Mouse (Mus musculus) brain, embryonic 14.5 days (tissue): ENCODE measurements around the gene Slit3. TPM values are rescaled to one million over a fixed set of nuclear protein-coding genes. Genes with fewer than 3 reads are reported as not detected.

Experiments used
- DNase-seq: peaks from one replicate; pipeline ENCODE4 v3.0.0-alpha.2; 2011; ENCODE audit warnings: low read depth
- CTCF ChIP-seq: fragments of 200-500 bp; IDR thresholded peaks from 2 replicates; pipeline ENCODE4 v1.5.1; 2012; ENCODE audit warnings: inconsistent platforms, mild to moderate bottlenecking, moderate library complexity, borderline replicate concordance; ENCODE audit not compliant: insufficient read depth, insufficient read length; ENCODE audit errors: extremely low read depth
- POLR2A ChIP-seq: fragments of 200-500 bp; IDR thresholded peaks from 2 replicates; pipeline ENCODE4 v1.6.1; 2012; ENCODE audit warnings: mild to moderate bottlenecking, inconsistent platforms, borderline replicate concordance; ENCODE audit not compliant: poor library complexity, insufficient read depth, insufficient read length, severe bottlenecking; ENCODE audit errors: extremely low read depth
- polyA plus RNA-seq: library from polyadenylated mRNA; depleted of rRNA; stranded (reverse); fragments of >200 nt; gene quantifications from 2 replicates; pipeline ENCODE4 v1.2.3, GENCODE M21; 2012

The Slit3 gene
- polyA plus RNA-seq, 1 experiment: 9.3 TPM

DNA sequence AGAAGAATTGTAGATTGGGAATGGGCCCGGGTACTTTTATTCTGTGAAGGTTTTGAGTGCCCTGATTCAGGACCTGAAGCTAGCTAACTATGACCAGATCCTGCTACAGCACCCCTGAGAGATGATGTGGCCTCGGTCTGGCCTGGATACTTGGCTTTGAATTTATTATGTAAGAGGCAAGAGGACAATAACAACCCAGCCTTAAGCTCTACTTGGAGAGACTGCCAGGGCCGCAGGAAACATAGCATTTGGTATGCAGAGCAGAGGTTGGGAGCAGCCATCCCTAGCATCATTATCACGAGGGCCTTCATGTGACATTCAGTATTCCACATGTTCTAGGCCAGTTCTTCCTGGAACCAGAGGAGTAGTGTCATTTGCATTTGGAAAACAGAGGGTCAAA, 111.3 kb downstream of the Slit3 start:
- no peak for TF ChIP-seq POLR2A
- TF ChIP-seq CTCF: no peak
- DNase-seq: no peak

DNA sequence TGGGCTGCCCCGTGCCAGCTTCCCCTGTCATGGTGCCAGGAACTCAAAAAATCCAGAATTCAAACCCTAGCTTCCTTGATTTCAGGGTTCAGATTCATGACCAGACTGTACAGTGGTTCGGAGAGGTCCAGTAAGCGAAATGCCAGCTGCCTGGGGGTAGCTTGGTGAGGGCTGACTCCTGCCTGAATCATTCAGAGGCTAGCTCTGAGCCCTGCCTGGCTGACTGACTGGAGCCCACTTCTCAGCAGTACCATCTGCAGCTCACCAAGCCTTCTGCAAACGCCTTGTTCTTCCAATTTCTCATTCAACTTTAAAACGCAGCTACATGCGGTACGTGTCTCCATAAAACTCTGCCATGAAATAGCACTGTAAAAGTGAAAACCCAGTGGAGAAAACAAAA, 120.4 kb downstream of the Slit3 start:
- DNase-seq: no peak
- TF ChIP-seq CTCF: no peak
- no peak for TF ChIP-seq POLR2A

DNA sequence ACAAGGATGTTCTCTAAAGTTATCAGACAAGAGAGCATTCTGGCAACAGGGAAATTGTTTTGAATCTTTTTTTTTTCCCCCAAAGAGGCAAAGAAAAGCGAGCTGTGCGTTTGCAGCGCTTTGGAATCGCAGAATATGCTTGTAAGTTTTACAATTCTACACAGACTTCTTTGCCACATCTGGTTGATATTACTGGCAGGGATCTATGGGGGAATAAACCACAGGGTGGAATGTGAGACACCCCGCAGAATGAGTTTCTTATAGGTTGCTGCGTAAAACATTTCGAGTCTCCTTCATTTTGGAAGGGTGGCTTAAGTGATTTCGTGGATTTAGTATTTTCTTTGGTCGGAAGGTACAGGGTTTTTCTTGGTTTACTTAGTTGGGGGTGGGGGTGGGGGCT, 122.6 kb downstream of the Slit3 start:
- no peak for DNase-seq
- TF ChIP-seq POLR2A (no peak), CTCF (no peak)

- TF ChIP-seq CTCF (no peak), POLR2A (no peak)
Observed at GRCm38 (mm10) chr11:35244526-35244925, 123.5 kb downstream of the Slit3 start.

DNA sequence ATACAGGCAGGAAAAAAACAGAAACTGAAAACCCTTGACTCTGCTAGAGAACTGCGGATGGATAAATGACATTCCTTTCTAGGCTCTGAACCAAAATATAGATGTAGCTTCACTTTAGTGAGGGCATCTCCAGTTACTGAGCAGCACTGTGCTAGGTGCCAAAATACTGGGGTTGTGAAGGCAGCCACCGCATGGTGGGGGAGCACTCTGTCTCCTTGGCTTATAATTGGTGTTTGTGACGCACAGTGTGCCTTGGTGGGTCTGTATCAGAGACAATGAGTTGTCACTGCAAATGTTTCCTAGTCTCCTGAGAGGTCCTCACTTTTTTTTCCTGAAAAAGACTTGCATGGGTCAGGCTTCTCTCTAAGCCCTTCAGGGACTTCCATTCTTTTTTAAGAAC, 125.6 kb downstream of the Slit3 start:
- TF ChIP-seq CTCF (no peak), POLR2A (no peak)
- DNase-seq: peak; percentile 29

More at GRCm38 (mm10) chr11:35244526-35244925, 123.5 kb downstream of the Slit3 start:
- peak; percentile 73 for DNase-seq

DNA sequence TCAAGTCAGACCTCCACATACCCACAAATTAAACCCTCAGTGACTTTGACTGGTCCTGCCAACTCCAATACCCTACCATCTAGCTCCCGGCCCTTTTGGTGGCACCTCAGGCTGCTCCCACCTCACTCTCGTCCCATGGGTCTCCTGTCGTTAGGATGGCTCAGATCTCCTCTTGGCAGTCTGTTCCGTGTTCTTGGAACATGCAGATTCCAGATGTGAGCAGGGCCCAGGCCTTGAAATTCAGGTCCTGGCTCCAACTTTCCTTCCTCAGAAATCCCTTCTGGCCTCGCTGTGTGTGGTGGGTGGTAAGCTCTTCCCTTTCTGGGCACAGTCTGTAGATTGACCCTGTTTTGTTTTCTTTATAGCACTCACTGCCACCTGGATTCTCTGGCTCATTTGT, 127.1 kb downstream of the Slit3 start:
- TF ChIP-seq POLR2A (no peak), CTCF (no peak)
- no peak for DNase-seq

DNA sequence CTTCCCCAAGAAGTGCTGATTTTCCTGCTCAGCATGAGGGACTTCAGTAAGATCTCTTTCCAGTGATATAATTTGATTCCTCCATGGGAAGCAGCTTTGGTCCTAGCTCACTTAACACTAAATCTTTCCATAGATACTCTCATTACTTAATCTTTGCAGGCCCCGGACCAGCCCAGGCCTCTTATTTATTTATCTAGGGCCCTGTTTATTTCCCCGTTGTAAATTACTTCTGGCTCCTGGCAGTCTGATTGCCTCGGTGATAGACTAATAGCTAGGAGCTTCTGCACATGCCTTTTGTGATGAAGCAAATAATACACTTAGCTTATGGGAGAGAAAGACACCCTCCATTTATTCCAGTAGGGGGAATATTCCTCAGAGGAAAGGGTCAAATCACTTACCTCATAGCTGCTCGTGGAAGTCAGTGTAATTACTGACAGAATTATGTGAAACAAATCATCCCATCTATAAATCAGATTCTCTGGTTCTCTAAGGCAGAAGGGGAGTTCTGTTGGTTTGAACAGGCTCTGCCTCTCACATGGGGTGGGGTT, 129.9 kb downstream of the Slit3 start:
- no peak for TF ChIP-seq POLR2A
- no peak for TF ChIP-seq CTCF
- peak; percentile 32 for DNase-seq

- DNase-seq: no peak
- TF ChIP-seq POLR2A (no peak), CTCF (no peak)
Observed at GRCm38 (mm10) chr11:35251910-35252309, 130.9 kb downstream of the Slit3 start.

- TF ChIP-seq CTCF (no peak), POLR2A (no peak)
- peak; percentile 20 for DNase-seq
Observed at GRCm38 (mm10) chr11:35257351-35257750, 136.3 kb downstream of the Slit3 start.

- no peak for DNase-seq
- TF ChIP-seq CTCF: no peak
- no peak for TF ChIP-seq POLR2A
Observed at GRCm38 (mm10) chr11:35261562-35262087, 140.6 kb downstream of the Slit3 start.

DNA sequence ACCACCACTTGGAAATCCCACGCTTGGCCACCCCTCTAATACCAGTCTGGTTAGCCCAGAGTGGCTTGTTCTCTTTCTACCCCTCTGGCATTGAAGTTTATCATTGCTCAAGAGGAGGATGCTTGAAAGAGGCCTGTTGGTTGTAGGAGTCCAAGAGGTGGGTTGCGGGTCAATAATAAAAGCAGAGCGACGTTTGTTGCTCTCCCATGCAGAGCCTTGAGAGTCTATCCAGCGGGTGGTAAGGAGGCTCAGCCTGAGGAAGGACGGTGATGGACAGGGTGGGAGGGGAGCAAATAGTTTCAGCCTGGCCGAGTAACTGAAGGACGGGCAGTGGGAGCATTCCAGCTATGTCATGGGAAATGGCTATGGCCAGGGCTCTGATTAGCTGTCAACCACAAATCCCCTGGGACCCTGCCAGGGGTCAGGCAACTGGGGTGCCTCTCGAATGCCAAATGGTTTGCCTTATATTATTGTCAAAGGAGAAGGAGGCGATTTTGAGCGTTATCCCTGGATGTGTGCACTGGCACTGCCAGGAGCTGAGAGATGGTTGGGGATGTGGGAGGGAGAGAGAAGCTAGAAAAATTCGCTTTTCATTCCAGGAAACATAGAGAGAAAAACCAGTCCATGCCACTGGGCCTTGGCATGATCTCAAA, 141.4 kb downstream of the Slit3 start:
- no peak for DNase-seq
- TF ChIP-seq POLR2A (no peak), CTCF (no peak)

DNA sequence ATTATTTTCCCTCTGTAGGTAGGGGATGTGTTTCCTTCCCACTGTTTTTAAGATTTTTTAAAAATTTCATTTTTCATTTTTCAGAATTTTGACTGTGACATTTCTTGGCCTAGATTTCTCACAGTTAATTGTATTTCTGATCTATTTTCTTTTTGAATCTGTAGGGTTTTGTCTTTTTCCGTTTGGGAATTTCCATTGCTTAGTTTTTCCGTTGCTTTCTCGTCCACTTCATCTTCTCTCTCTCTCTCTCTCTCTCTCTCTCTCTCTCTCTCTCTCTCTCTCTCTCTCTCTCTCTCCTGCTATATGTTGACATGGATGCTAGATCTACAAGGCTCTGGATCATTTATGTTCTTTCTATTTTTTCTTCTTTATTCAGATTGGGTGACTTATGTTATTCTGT, 143.7 kb downstream of the Slit3 start:
- TF ChIP-seq POLR2A (no peak), CTCF (no peak)
- DNase-seq: no peak

- no peak for DNase-seq
- TF ChIP-seq POLR2A (no peak), CTCF (no peak)
Observed at GRCm38 (mm10) chr11:35270396-35270795, 149.4 kb downstream of the Slit3 start.

GRCm38 (mm10) chr11:35273416-35273815, 152.4 kb downstream of the Slit3 start:
- TF ChIP-seq POLR2A: no peak
- no peak for TF ChIP-seq CTCF
- DNase-seq: peak; percentile 35
